Mouse (Mus musculus) kidney, postnatal 10 days (tissue): ENCODE results near the gene Ccdc38.
"Not testable (repeated sequence)": the region's sequence is repeated elsewhere in the genome, so short reads cannot be mapped to it uniquely, and the experiment has no call there.

ENCODE experiments used
- DNase-seq: peaks from one replicate; pipeline ENCODE4 v3.0.0; 2021; ENCODE audit warnings: mixed read lengths

The Ccdc38 gene

DNA sequence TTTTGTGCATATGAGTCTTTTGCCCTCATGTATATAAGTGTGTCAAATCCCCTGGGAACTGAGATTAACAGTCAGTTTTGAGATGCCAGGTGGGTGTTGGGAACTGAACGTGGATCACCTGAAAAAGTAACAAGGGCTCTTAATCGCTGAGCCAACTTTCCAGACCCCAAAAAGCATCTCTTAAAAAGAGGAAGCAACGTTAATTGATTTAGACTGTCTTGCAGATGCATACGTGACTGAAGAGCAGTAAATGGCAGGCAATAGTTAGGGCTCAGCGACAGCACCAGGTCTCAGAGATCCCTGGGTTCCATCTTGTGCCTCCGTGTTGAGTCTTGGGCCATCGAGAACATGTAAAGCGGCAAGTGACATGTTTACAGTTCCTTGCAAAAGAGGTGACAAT is 12.2 kb downstream of the Ccdc38 start:
- DNase-seq = no peak

DNA sequence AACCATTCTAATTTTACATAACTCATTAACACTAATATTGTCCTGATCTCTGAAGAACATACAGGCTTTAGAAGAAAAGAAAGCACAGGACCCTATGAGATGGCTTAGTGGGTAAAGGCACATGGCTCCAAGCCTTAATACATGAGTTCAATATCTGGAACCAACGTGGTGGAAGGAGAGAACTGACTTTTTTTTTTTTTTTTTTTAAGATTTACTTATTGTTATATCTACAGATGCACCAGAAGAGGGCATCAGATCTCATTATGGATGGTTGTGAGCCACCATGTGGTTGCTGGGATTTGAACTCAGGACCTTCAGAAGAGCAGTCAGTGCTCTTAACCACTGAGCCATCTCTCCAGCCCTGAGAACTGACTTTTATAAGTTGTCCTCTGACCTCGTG is 17.5 kb downstream of the Ccdc38 start:
- not testable (repeated sequence) for DNase-seq

DNA sequence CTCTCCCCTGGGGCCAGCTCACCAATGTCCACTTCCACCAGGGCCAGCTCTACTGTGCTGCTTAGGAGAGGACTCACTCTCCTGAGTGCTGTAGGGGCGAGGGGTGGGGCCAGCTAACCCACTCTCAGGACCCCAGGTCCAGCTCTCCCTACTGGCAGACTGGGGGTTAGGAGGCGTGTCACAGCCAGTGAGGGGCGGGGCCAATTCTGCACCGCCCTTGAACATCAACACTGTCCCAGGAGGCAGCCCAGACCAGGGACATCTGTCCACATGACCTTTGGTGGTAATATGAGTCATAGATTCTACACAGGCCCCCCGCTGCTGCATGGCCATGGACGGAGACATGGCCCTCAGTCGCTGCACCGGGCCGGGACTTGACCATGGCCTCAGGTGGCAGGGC is 19.4 kb downstream of the Ccdc38 start:
- no peak for DNase-seq

DNA sequence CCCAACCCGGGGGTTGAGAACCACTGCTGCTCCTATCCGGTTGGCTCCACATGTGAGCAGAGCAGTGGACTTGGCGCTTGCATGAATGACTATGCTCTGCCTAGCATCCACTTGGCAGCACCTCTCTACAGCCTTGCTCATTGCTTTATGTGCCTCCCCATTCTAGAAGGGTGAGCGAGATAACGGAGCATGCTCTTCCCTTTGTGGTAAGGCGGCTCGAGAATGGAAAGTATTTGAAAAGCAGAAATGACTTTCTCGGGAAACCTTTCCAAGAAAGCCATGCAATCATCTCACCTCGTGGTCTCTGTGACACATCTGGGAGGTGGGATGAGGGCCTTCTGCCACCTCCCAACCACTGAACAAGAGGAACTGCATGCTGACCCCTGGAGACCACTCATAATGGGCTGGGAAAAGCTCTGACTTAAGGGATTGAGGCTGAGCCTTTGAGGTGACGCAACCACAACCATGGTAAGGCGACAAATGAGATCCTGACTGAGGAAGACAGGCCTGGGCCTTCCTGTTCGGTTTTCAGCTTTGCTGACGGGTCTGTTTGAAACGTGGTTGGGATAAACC is 24.2 kb downstream of the Ccdc38 start:
- DNase-seq = no peak

DNA sequence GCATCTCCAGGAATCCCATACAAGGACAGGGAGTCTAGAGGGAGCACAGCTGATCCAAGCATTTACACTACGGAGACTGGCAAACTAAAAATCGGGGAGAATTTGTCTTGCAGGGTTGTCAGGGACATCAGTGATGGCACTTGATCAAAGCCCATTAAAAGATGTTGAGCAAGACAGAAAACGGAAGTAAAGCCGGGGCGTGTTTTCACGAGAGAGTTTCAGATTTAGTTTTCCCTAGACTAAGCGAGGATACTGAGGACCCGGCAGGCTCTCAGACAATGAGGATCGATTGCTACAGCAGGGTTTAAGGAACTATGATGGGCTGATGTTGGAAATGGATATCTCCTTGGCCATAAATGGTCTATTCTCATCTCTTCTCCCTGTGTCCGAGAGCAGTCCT is 26.6 kb downstream of the Ccdc38 start:
- DNase-seq = no peak

DNA sequence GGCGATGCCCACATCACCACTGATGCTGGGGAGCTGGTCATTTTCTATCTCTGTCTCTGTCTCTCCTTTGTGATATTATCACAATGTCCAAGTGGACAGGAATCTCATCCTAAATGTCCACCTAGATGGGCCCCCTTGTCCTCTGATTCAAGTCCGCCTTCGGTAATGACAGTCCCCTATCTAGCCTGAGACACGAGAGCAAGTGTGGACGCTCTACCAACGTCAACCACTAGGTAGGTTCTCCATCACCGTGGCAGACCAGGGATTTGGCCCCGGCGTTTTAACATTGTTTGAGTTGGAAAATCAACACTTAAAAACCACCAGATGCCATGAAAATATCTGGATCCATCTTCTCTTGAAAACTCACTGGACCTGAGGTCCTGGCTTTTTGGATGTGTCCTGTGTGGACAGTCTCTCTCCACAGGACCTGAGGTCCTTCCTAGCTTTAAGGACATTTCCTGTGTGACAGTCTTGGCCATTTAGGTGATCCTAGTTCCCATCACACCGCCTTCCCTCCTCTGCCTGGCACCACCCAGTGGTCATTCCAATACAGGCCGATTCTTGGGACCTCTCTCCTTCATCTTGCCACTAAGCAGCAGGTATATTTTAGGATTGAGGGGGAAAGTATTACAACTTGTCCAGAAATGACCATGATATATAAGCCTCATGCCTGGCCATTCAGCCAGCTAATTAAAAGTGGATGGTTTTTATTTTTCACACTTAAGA is 27.6 kb downstream of the Ccdc38 start:
- no peak for DNase-seq

DNA sequence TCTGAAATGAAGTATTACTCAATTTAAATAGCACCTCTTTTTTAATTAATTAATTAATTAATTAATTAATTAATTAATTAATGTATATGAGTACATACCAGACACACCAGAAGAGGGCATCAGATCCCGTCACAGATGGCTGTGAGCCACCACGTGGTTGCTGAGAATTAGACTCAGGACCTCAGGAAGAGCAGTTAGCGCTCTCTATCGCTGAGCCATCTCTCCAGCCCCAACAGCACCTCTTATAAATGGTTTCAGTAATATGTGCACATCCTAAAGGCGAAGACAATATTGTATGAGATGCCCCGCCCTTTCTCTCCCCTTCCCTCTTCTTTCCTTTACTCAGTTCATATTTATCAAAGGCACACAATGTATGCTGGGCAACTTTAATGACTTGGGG is 28.2 kb downstream of the Ccdc38 start:
- DNase-seq = no peak

DNA sequence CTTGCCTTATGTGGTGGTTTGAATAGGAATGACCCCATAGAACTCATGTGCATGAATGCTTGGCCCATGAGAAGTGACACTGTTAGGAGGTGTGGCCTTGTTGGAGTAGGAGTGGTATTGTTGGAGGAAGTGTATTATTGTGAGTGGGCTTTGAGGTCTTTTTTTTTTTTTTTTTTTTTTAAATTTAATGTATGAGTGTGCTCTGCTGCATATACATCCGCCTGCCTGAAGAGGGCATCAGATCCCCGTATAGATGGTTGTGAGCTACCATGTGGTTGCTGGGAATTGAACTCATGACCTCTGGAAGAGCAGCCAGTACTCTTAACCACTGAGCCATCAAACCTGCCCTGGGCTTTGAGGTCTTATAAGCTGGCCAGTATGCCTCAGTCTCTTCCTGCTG is 31.8 kb downstream of the Ccdc38 start:
- no peak for DNase-seq

DNA sequence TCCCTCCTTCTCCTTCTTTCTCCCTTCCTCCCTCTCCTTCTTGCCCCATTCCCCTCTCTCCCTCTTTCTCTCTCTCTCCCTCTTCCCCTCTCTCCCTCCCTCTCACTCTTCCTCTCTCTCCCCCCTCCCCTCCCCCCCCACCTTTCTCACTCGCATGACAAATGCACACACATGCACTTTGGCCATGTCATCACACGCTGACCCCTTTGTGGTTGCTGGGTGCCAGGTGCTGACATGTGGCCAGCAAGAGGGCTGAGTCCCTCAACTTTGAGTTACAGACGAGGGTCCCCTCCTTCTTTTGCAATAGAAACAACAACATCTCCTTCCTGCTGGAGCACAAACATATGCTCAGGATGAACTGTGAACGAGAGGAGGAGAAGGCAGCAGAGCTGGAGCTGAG is 34.5 kb downstream of the Ccdc38 start:
- DNase-seq = no peak

DNA sequence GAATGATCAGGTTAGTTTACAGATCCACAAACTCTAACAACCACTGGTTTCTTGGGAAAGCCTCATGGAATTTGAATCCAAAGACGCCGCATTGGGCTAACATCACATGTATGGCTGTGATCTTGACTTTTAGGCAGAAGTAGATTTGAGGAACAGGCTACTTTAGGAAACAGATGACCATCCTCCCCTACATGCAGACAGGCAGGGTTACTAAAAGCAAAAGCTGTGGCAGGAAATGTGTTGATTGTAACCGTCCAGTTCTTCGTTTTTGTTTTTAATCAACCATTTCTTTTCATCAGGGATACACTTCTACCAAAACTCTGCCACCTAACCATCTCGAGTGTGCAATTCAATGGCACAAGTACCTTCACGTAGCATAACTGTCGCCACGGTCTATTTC is 35.5 kb downstream of the Ccdc38 start:
- no peak for DNase-seq

DNA sequence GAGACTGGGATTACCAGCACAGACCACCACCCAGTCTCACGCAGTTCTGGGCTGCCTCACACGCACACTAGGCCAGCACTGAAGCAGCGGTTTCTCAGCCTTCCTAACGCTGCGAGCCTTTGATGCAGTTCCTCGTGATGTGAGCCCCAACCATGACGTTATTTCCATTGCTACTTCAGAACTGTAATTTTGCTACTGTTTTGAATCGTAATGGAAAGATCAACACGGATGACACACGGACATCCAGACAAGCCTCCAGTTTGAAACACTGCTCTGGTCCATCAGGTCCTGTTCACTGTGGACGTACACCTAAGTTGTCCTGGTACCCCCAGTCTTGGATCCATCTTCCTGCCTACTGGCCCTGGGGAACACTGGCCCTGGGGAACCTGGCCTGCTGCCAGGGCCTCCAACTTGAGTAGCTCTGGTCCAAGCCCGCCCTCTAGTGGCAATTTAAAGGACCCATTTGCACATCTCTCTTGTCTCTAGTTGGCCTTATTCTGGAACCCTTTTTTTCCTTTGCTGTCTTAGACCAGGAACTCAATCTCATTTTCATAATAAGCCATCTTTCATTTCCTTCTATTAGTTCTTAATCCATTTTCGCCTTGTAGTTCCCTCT is 36.9 kb downstream of the Ccdc38 start:
- DNase-seq = peak; percentile 89

DNA sequence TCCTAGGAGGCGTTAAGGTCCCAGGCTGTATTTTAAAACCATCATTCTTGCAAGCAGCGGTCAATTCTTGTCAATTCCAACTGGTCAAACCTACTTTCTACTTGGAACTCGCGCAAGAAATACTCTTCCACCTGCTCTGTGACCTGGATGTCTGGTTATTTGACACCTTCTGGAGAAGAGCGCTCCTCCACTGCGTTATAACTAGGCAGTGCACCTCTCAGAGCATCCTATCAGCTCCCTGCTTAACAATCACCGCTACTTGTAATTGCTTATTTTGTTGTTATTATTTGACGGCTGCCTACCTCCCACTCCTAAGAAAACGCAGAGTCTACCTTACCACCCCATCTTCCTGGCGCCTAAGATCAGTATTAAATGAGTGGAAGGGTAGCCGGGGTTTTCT is 48.4 kb downstream of the Ccdc38 start:
- DNase-seq = no peak

DNA sequence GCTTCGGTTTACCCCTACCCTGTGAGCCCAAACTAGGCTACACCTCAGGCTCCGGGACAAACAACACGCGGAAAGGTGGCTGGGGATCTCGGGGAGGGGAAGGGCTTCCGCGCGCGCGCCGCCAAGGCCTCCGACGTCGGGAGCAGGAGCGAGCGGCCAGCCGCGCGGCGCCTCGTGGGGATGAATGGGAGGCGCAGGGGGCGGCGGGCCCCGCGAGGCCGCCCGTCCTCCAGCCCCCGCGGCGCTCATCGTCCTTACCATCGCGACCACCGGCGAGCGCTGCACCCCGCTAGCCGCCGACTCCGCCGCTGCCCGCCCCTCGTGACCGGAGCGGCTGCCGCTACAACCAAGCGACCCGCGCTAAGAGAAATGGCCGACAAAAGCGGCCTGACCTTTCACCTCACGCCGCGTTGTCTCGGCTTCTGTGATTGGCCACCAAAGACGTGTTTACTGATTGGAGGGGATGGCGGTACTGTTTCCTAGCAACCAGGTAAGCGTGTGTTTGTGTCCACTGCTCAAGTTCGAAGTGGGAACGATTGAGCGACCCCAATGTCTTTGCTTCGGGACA is 48.9 kb downstream of the Ccdc38 start, which contains the start of gene Snrpf:
Snrpf (minus strand) TSS at position 426 of the 568 bp plus-strand sequence.
- peak; percentile 93 for DNase-seq

DNA sequence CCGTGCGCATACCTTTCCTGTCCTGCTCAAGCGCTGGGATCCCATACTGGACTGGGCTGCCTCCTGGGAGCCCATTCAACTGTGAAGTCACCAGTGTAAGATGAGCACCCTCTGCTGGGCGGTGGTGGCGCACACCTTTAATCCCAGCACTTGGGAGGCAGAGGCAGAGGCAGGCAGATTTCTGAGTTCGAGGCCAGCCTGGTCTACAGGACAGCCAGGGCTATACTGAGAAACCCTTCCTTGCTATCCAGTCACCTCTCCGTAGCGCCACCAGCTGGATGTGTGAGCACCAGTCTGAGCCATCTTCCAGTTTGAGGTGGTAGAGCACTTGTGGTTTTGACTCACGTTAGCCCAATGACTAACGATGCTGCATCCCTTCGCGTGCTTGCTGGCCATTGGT is 52.0 kb downstream of the Ccdc38 start:
- peak; percentile 40 for DNase-seq

DNA sequence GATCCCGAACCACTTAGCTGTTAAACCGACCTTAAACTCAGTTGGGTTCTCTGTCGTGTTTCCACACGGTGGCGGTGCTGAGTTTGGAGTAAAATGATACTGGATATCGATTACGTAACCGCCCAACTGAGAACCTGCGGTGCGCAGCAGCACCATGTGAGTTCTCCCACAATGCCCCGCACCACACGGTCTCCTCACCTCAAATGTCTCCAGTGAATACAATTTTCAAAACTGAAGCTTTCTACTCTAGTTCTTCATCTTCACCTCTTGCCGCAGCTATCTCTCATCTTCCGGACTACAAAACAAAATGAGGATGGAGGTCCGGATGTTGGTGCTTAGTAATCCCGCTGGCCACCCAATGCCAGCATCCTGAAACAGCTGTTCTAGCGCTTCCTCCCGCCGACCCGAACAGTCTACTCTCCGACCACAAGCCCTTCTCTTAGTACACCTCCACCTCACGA is 53.6 kb downstream of the Ccdc38 start:
- DNase-seq = peak; percentile 90

DNA sequence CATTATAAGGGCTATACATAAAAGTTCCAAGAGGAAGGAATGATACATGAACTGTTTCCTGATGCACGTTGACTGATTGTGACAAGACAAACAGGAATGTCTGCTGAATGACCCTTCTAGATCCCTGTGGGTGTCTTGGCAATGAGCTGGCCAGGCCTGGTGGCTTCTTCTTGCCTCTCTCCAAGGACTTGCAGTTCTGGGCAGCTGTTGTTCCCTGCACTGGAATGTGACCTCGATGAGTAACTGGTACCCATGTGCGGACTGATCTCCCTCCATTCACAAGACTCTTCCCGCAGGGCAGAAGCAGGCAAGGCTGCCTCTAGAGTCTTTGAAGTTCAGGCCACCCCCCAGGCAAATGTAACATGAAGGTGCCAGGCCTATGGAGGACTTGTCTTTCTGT is 55.4 kb downstream of the Ccdc38 start:
- DNase-seq = no peak

DNA sequence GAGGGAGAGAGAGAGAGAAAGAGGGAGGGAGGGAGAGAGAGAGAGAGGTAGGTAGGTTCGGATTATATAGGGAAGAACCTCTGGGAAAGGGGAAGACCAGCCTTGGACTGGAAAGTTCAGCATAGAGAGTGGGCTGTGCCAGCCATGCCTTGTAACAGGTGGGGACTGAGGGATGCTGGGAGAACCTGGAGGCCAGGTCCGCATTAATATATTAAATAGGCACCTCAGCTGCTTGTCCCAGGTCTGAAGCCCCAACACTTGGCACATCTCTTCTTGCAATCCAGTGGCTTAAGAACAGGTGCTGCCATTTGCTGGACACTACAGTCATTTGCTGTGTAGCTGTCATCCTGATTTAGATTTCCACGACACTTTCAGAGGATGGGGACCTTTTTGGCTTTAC is 56.2 kb downstream of the Ccdc38 start:
- DNase-seq = no peak

DNA sequence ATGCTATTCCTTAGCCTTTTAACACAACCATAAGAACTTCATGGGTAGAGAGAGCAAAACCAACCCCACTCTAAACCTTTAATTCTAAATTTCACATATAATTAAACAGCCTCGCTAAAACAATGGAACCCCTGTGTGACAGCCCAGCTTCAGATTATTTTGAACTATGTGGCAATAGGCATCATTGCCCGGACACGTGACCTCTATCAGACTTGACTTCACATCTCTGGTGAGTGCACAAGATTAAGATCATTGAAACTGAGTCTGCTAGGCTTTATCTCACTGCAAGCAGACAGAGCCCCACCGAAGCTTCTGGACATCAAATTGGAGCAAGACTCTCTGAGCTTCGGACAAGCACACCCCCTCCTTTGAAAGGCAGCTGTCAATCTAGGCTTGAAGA is 61.9 kb downstream of the Ccdc38 start:
- no peak for DNase-seq

DNA sequence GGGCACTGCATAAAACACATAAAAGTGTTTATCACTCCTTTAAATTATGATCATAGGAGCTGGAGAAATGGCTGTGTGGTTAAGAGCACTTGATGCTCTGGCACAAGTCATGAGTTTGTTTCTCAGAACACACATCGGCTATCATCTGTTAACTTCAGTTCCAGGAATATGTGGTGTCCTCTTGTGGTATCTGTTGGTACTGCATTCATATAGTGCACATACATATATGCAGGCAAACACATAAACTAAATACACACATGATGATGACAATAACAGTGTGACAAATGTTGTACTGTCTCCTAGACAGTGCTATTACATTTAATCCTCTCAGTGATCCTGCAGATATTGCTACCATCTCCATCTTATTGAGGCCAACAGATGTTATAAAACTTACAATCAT is 62.8 kb downstream of the Ccdc38 start:
- DNase-seq = no peak

DNA sequence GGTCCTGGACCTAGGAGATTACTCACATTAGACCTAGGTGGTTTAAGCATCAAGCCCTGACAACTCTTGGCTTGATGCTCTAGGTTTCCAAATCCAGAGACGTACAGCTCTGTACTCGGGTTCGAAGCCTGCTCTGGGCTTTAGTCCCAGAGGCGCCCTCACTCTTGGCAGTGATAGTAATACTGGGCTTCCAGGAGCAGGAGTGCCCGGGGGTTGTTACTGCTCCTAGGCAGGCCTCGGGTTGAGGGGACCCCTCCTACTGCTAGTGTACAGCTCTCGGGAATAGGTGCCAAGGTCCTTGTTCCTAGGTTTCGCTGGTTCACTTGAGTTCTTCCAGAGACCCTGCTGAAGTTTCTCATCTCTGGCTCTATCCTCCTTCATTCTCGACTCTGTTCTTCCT is 65.9 kb downstream of the Ccdc38 start:
- no peak for DNase-seq

DNA sequence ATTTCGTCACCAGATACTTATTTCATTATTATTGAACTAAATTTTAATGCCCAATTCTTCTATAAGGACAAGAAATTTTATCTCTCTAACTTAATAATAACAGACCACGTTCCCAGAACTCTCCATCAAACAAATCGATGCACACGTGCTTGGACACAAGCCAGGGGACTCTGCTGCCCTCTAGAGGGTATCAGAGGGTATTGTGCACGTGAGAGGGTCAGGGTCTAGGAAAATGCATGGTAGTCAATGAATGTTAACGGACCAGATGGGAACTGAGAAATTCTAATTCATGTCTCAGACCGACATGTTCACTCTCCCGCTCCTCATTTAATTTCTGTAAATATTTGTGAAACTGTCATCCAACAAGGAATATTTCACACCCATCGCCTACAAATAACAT is 67.6 kb downstream of the Ccdc38 start:
- DNase-seq = no peak

DNA sequence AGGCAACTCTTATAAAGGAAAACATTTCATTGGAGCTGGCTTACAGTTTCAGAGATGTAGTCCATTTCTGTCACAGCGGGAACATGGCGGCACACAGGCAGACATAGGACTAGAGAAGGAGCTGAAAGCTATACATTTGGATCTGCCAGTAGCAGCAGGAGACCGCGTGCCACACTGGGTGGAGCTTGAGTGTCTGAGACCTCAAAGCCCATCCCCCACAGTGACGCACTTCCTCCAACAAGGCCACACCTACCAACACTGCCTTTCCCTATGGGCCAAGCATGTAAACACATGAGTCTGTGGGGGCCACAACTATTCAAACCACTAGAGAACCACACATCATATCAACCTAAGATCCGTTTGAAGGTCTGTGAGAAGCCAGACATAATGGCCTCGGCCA is 68.8 kb downstream of the Ccdc38 start:
- DNase-seq = no peak

DNA sequence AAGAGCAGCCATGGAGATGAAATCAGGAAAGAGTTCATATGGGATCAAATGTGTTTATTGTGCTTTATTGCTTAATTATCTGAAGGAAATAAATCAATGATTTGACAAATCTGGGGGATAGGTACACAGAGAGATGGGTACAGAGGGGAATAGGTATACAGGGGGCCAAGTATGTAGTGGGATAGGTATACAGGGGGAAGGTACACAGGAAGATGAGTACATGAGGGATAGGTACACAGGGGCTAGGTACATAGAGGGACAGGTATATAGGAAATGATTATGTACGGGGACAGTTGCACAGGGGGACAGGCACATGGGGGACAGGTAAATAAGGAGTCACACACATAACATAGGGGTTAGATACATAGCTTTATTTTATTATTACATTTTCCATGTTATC is 70.5 kb downstream of the Ccdc38 start:
- DNase-seq = no peak

DNA sequence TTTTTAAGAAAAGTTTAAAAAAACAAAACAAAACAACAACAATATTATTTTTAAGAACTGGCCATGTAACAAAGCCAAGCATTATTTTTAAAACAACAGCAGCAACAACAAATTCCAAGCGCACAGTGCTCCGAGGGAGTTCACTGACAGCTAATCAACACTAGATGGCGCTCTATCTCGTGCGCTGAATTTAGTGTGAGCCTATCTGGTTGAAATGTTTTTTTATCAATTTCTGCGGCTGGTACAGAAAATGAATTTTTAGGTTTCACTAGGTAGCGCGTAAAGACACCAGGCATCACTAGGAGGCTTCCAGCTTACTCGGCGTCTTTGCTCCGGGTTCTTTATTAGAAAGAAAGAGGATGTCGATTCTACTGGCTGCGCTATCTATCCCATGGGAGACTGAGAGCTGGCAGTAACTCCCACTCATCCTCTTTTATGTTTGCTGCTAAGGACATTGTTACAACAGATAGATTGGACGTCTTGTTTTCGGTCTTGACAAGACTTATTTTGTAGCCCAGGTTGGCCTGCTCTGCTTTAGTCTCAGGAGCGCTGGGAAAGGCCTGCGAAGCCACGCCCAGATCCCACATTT is 71.1 kb downstream of the Ccdc38 start:
- peak; percentile 46 for DNase-seq
